ENCODE assay signal across 15 mouse cellular contexts in genomic region chr16:21857126-21857644, GRCm38 (mm10).
DNase-seq lines count a peak whose midpoint lies in the region; ATAC-seq and TF ChIP-seq lines count a peak whose summit lies in the region.
"Had no signal": no experiment of that assay in that cellular context is flagged by ENCODE, and none has a peak within 500 bp of the region (broad histone marks: within the 10 kb centered on the region; RNA-seq: fewer than 3 reads in every experiment).

No protein-coding gene starts in this region.

- no peak for TF ChIP-seq CTCF in intestine, postnatal 0 days (IDR thresholded peaks at IDR 0.05; ENCODE audit: low read depth)
- TF ChIP-seq CTCF in stomach, postnatal 0 days (IDR thresholded peaks at IDR 0.05; ENCODE audit: low read depth), result no peak

- no peak overlapping the region for H3K9ac ChIP-seq in forebrain, embryonic 12.5 days
- no peak overlapping the region for H3K9ac ChIP-seq in forebrain, embryonic 11.5 days (ENCODE audit: low read length)
- no peak overlapping the region for H3K9ac ChIP-seq in liver, embryonic 11.5 days (ENCODE audit: low read depth, low read length)
- H3K9ac ChIP-seq in liver, embryonic 12.5 days, result no peak overlapping the region
- no peak overlapping the region; the same call in 1 of the 2 replicates for H3K9ac ChIP-seq in intestine, postnatal 0 days (ENCODE audit: low read depth, low read length)
- H3K9ac ChIP-seq in stomach, postnatal 0 days (ENCODE audit: low read length), result no peak overlapping the region
- H3K9ac ChIP-seq: limb, embryonic 13.5 days; lung, embryonic 14.5 days had no signal

- H3K9me3 ChIP-seq in forebrain, embryonic 12.5 days, result no peaks in the 10 kb centered on the region
- no peaks in the 10 kb centered on the region for H3K9me3 ChIP-seq in forebrain, embryonic 11.5 days (ENCODE audit: control insufficient read depth, low read length)
- H3K9me3 ChIP-seq in liver, embryonic 11.5 days (ENCODE audit: control insufficient read depth, low read length), result no peaks in the 10 kb centered on the region
- H3K9me3 ChIP-seq in liver, embryonic 12.5 days (replicated peaks), result no peaks in the 10 kb centered on the region
- H3K9me3 ChIP-seq in intestine, postnatal 0 days (ENCODE audit: control insufficient read depth), result no peaks in the 10 kb centered on the region
- H3K9me3 ChIP-seq in stomach, postnatal 0 days (ENCODE audit: control insufficient read depth, low read length), result no peaks in the 10 kb centered on the region
- H3K9me3 ChIP-seq: limb, embryonic 13.5 days had no signal

- DNase-seq in forebrain, embryonic 11.5 days (ENCODE audit: low spot score), result no peak
- peak; percentile 12 for DNase-seq in liver, embryonic 11.5 days (ENCODE audit: low spot score)
- DNase-seq in stomach, postnatal 0 days (ENCODE audit: low spot score), result no peak
- DNase-seq in ovary, postnatal 36 days (ENCODE audit: low spot score), result no peak
- DNase-seq: cerebellum, postnatal 14 days; heart, adult 2 months; lung, embryonic 14.5 days; right cerebral cortex, postnatal 14 days had no signal

- no peak for TF ChIP-seq EP300 in stomach, postnatal 0 days (optimal IDR thresholded peaks at IDR 0.05)

- H3K27ac ChIP-seq in forebrain, embryonic 12.5 days, result peak overlapping the region; percentile 50; the same call in 1 of the 2 replicates
- no peak overlapping the region for H3K27ac ChIP-seq in forebrain, embryonic 11.5 days (ENCODE audit: low read depth, low read length)
- H3K27ac ChIP-seq in liver, embryonic 11.5 days (ENCODE audit: low read depth, low read length), result no peak overlapping the region
- H3K27ac ChIP-seq in liver, embryonic 12.5 days, result no peak overlapping the region
- H3K27ac ChIP-seq in intestine, postnatal 0 days (ENCODE audit: low read depth, low read length), result peak overlapping the region; percentile 70
- no peak overlapping the region for H3K27ac ChIP-seq in stomach, postnatal 0 days (replicated peaks)
- H3K27ac ChIP-seq: heart, adult 2 months; left cerebral cortex, adult 2 months; limb, embryonic 13.5 days had no signal

- no peak overlapping the region for H3K4me3 ChIP-seq in forebrain, embryonic 12.5 days (replicated peaks)
- H3K4me3 ChIP-seq in forebrain, embryonic 11.5 days (ENCODE audit: low read depth, low read length), result no peak overlapping the region
- H3K4me3 ChIP-seq in liver, embryonic 11.5 days (ENCODE audit: low read depth, low read length), result no peak overlapping the region
- no peak overlapping the region for H3K4me3 ChIP-seq in liver, embryonic 12.5 days
- no peak overlapping the region for H3K4me3 ChIP-seq in intestine, postnatal 0 days (ENCODE audit: low read depth, low read length)
- H3K4me3 ChIP-seq in stomach, postnatal 0 days (ENCODE audit: low read depth, low read length), result no peak overlapping the region
- H3K4me3 ChIP-seq: heart, adult 2 months; left cerebral cortex, adult 2 months; limb, embryonic 13.5 days had no signal

- H3K4me1 ChIP-seq in forebrain, embryonic 12.5 days, result peaks cover 50% of the 10 kb centered on the region
- peaks cover 14% of the 10 kb centered on the region; the same call in 1 of the 2 replicates for H3K4me1 ChIP-seq in forebrain, embryonic 11.5 days (replicated peaks; ENCODE audit: control insufficient read depth, insufficient read depth, low read length)
- no peaks in the 10 kb centered on the region for H3K4me1 ChIP-seq in liver, embryonic 11.5 days (replicated peaks; ENCODE audit: control insufficient read depth, insufficient read depth, low read length)
- H3K4me1 ChIP-seq in liver, embryonic 12.5 days, result no peaks in the 10 kb centered on the region; the same call in 1 of the 2 replicates
- H3K4me1 ChIP-seq in intestine, postnatal 0 days (replicated peaks; ENCODE audit: control insufficient read depth, insufficient read depth, low read length), result peaks cover 9% of the 10 kb centered on the region; the same call in 1 of the 2 replicates
- H3K4me1 ChIP-seq in stomach, postnatal 0 days (replicated peaks; ENCODE audit: control insufficient read depth, insufficient read depth), result no peaks in the 10 kb centered on the region

- ATAC-seq in forebrain, embryonic 12.5 days (ENCODE audit: low FRiP score), result peak; percentile 31; the same call in 1 of the 2 replicates
- no peak for ATAC-seq in forebrain, embryonic 11.5 days (replicated peaks; ENCODE audit: low FRiP score)
- no peak for ATAC-seq in liver, embryonic 11.5 days (replicated peaks; ENCODE audit: low FRiP score)
- no peak for ATAC-seq in liver, embryonic 12.5 days
- no peak; the same call in 1 of the 2 replicates for ATAC-seq in intestine, postnatal 0 days
- ATAC-seq in stomach, postnatal 0 days (ENCODE audit: low FRiP score, low TSS enrichment), result peak; percentile 38; the same call in 1 of the 2 replicates
- ATAC-seq in megakaryocyte progenitor cell, adult 5-6 weeks (replicated peaks; ENCODE audit: poor library complexity), result no peak
- ATAC-seq: inflammation-experienced regulatory T-cells, adult 6 months had no signal

- H3K36me3 ChIP-seq in forebrain, embryonic 12.5 days (replicated peaks), result no peaks in the 10 kb centered on the region
- no peaks in the 10 kb centered on the region for H3K36me3 ChIP-seq in forebrain, embryonic 11.5 days (ENCODE audit: control insufficient read depth, insufficient read depth, low read length)
- H3K36me3 ChIP-seq in liver, embryonic 11.5 days (ENCODE audit: control insufficient read depth, insufficient read depth, low read length), result no peaks in the 10 kb centered on the region
- H3K36me3 ChIP-seq in liver, embryonic 12.5 days, result no peaks in the 10 kb centered on the region
- no peaks in the 10 kb centered on the region for H3K36me3 ChIP-seq in intestine, postnatal 0 days (ENCODE audit: control insufficient read depth, insufficient read depth)
- no peaks in the 10 kb centered on the region for H3K36me3 ChIP-seq in stomach, postnatal 0 days (ENCODE audit: control insufficient read depth, insufficient read depth, low read length)
- H3K36me3 ChIP-seq: limb, embryonic 13.5 days had no signal

- WGBS in forebrain, embryonic 12.5 days, result 31% methylated on average over 4 of the region's 4 CpGs
- 43% methylated on average over 4 of the region's 4 CpGs for WGBS in forebrain, embryonic 11.5 days
- WGBS in liver, embryonic 11.5 days, result 55% methylated on average over 4 of the region's 4 CpGs
- WGBS in liver, embryonic 12.5 days (ENCODE audit: insufficient replicate concordance), result 53% methylated on average over 4 of the region's 4 CpGs
- WGBS in intestine, postnatal 0 days, result 40% methylated on average over 4 of the region's 4 CpGs
- 39% methylated on average over 4 of the region's 4 CpGs for WGBS in stomach, postnatal 0 days

- no peak overlapping the region for H3K4me2 ChIP-seq in forebrain, embryonic 12.5 days
- H3K4me2 ChIP-seq in forebrain, embryonic 11.5 days (ENCODE audit: low read depth, low read length, severe bottlenecking), result no peak overlapping the region
- H3K4me2 ChIP-seq in liver, embryonic 11.5 days, result no peak overlapping the region
- H3K4me2 ChIP-seq in liver, embryonic 12.5 days, result no peak overlapping the region
- no peak overlapping the region; the same call in 1 of the 2 replicates for H3K4me2 ChIP-seq in intestine, postnatal 0 days (replicated peaks; ENCODE audit: low read depth)
- H3K4me2 ChIP-seq in stomach, postnatal 0 days (replicated peaks; ENCODE audit: low read depth), result no peak overlapping the region
- H3K4me2 ChIP-seq: limb, embryonic 13.5 days; lung, embryonic 14.5 days had no signal

- H3K27me3 ChIP-seq in forebrain, embryonic 12.5 days, result no peaks in the 10 kb centered on the region
- H3K27me3 ChIP-seq in forebrain, embryonic 11.5 days (ENCODE audit: control insufficient read depth, insufficient read depth, low read length), result no peaks in the 10 kb centered on the region
- H3K27me3 ChIP-seq in liver, embryonic 11.5 days (replicated peaks; ENCODE audit: control insufficient read depth, insufficient read depth, low read length), result no peaks in the 10 kb centered on the region
- 0 out of 2 replicates have a peak, but pooled peaks cover 4% of the 10 kb centered on the region for H3K27me3 ChIP-seq in liver, embryonic 12.5 days (replicated peaks)
- H3K27me3 ChIP-seq in intestine, postnatal 0 days (replicated peaks; ENCODE audit: control insufficient read depth, insufficient read depth, low read length), result no peaks in the 10 kb centered on the region
- no peaks in the 10 kb centered on the region for H3K27me3 ChIP-seq in stomach, postnatal 0 days (ENCODE audit: control insufficient read depth, insufficient read depth, low read length)
- H3K27me3 ChIP-seq: limb, embryonic 13.5 days had no signal

Comparison
In these comparisons a context has a peak if more than half of its experiments do, and no peak if none do; other contexts are left out.
1. ATAC-seq: peak in forebrain, embryonic 12.5 days (single experiment) and stomach, postnatal 0 days (single experiment); none in forebrain, embryonic 11.5 days (single experiment), liver, embryonic 11.5 days (single experiment), liver, embryonic 12.5 days (single experiment), intestine, postnatal 0 days (single experiment) and megakaryocyte progenitor cell, adult 5-6 weeks (single experiment).
2. H3K27ac ChIP-seq: peak in forebrain, embryonic 12.5 days (single experiment) and intestine, postnatal 0 days (single experiment); none in forebrain, embryonic 11.5 days (single experiment), liver, embryonic 11.5 days (single experiment), liver, embryonic 12.5 days (single experiment) and stomach, postnatal 0 days (single experiment).